Mouse (Mus musculus): Measurements from ENCODE around the gene Tas2r116. TPM values are rescaled to one million over a fixed set of nuclear protein-coding genes. Genes with fewer than 3 reads are reported as not detected.

The Tas2r116 gene
- not detected in 2 replicates for polyA plus RNA-seq (2015; fragmentation: Nextera tagmentation; extraction: Ambion mirVana)

DNA sequence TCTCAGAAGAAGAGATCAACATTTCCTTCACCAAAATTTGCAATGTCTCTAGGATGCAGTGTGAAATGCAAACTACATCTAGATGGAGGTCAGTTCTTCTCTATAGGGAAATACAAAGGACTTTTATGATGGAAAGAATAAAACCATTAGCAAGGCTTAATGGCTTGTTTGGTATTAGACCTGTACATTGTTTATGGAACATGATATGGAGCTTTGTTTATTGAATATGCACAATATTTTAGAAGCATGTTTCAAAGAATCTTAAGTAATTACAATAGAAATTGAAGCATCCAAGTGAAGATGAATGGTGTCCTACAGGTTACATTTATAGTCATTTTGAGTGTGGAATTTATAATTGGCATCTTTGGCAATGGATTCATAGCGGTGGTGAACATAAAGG is at the start of gene Tas2r116:
Gene Tas2r116 (plus strand): TSS at position 301 of the 400 bp plus-strand sequence.
- Histone ChIP-seq H3K9me3 (replicated peaks; ENCODE audit: control insufficient read depth, low read length) (no peaks in the 10 kb centered on the region), H3K4me1 (ENCODE audit: control insufficient read depth, insufficient read depth, low read length) (no peaks in the 10 kb centered on the region), H3K4me2 (ENCODE audit: low read depth, low read length) (no peak within 1 kb of the TSS), H3K4me3 (replicated peaks; ENCODE audit: low read length) (no peak within 1 kb of the TSS), H3K9ac (ENCODE audit: low read length) (no peak within 1 kb of the TSS), H3K36me3 (ENCODE audit: control insufficient read depth, insufficient read depth, low read length) (no peaks in the 10 kb centered on the region), H3K27me3 (ENCODE audit: control insufficient read depth, insufficient read depth, low read length) (no peaks in the 10 kb centered on the region), H3K27ac (ENCODE audit: low read length) (no peak within 1 kb of the TSS)
- 76% methylated on average over 1 of the region's 1 CpGs for WGBS
- no peak for ATAC-seq (ENCODE audit: insufficient read depth, low FRiP score)

DNA sequence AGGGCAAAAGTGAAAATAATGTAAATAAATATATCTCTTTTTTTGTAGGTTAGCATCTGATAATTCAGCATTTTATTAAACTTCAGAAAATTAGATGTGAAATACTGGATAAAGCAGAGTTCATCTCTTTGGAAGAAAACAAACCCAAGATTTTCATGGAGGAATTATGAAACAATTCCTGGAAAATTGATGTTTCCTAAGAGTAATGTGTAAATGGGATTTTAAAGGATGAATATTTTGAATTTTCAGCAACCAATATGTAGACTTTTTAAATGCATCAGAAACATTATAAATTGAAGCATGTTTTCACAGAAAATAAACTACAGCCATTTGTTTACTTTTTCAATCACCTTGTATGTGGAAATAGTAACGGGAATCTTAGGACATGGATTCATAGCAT is 8.4 kb upstream of the Tas2r116 start, which contains the start of gene Tas2r123:
Gene Tas2r123 (plus strand): TSS at position 301 of the 400 bp plus-strand sequence.
- Histone ChIP-seq H3K27ac (ENCODE audit: low read length) (no peak within 1 kb of the TSS), H3K36me3 (ENCODE audit: control insufficient read depth, insufficient read depth, low read length) (no peaks in the 10 kb centered on the region), H3K27me3 (ENCODE audit: control insufficient read depth, insufficient read depth, low read length) (no peaks in the 10 kb centered on the region), H3K4me2 (ENCODE audit: low read depth, low read length) (no peak within 1 kb of the TSS), H3K4me1 (ENCODE audit: control insufficient read depth, insufficient read depth, low read length) (no peaks in the 10 kb centered on the region), H3K9ac (ENCODE audit: low read length) (no peak within 1 kb of the TSS), H3K4me3 (replicated peaks; ENCODE audit: low read length) (no peak within 1 kb of the TSS), H3K9me3 (replicated peaks; ENCODE audit: control insufficient read depth, low read length) (no peaks in the 10 kb centered on the region)
- ATAC-seq (ENCODE audit: insufficient read depth, low FRiP score) = no peak
- WGBS = 66% methylated on average over 1 of the region's 1 CpGs

- no peak within 1 kb of the TSS for H3K9ac ChIP-seq (ENCODE audit: low read length)
- no peak for ATAC-seq (ENCODE audit: insufficient read depth, low FRiP score)
Measured at GRCm38 (mm10) chr6:132867708-132868107, 12.5 kb downstream of the Tas2r116 start, which contains the start of gene Tas2r110. Tas2r110 (plus strand) TSS chr6:132868008.

DNA sequence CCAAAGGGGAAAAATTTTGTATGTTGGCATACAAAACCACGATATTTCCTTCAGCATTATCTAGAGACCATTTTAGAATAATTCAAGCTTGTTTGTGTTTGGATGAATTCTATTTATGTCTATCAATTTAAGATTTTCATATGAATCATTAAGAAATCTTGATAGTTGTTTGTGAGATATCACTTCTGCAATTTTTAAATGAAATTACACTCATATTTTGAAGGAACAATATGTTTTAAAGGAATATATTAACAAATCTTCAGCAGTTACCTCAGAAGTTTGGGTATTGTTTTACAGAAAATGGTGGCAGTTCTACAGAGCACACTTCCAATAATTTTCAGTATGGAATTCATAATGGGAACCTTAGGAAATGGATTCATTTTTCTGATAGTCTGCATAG is 37.5 kb downstream of the Tas2r116 start, which contains the start of gene Tas2r113:
Gene Tas2r113 (plus strand): TSS at position 301 of the 400 bp plus-strand sequence.
- ATAC-seq (ENCODE audit: insufficient read depth, low FRiP score) = no peak
- Histone ChIP-seq H3K27me3 (ENCODE audit: control insufficient read depth, insufficient read depth, low read length) (no peaks in the 10 kb centered on the region), H3K27ac (ENCODE audit: low read length) (no peak within 1 kb of the TSS), H3K4me1 (ENCODE audit: control insufficient read depth, insufficient read depth, low read length) (no peaks in the 10 kb centered on the region), H3K4me3 (replicated peaks; ENCODE audit: low read length) (no peak within 1 kb of the TSS), H3K4me2 (ENCODE audit: low read depth, low read length) (no peak within 1 kb of the TSS), H3K9ac (ENCODE audit: low read length) (no peak within 1 kb of the TSS), H3K36me3 (ENCODE audit: control insufficient read depth, insufficient read depth, low read length) (no peaks in the 10 kb centered on the region), H3K9me3 (replicated peaks; ENCODE audit: control insufficient read depth, low read length) (no peaks in the 10 kb centered on the region)
- WGBS = 70% methylated on average over 1 of the region's 1 CpGs

More at GRCm38 (mm10) chr6:132867708-132868107, 12.5 kb downstream of the Tas2r116 start, which contains the start of gene Tas2r110:
- Histone ChIP-seq H3K4me3 (replicated peaks; ENCODE audit: low read length) (no peak within 1 kb of the TSS), H3K9me3 (replicated peaks; ENCODE audit: control insufficient read depth, low read length) (no peaks in the 10 kb centered on the region), H3K4me1 (ENCODE audit: control insufficient read depth, insufficient read depth, low read length) (no peaks in the 10 kb centered on the region), H3K27ac (ENCODE audit: low read length) (no peak within 1 kb of the TSS), H3K27me3 (ENCODE audit: control insufficient read depth, insufficient read depth, low read length) (no peaks in the 10 kb centered on the region), H3K36me3 (ENCODE audit: control insufficient read depth, insufficient read depth, low read length) (no peaks in the 10 kb centered on the region), H3K4me2 (ENCODE audit: low read depth, low read length) (no peak within 1 kb of the TSS)

Other genes with a start within 250 kb of the Tas2r116 start
- not detected in 2 replicates for gene A630073D07Rik, start 203.9 kb upstream of the Tas2r116 start, polyA plus RNA-seq (2015; fragmentation: Nextera tagmentation; extraction: Ambion mirVana)
- gene Tas2r120, start 198.5 kb upstream of the Tas2r116 start, polyA plus RNA-seq (2015; fragmentation: Nextera tagmentation; extraction: Ambion mirVana) = not detected in 2 replicates
- not detected in 2 replicates for gene Tas2r121, start 154.4 kb upstream of the Tas2r116 start, polyA plus RNA-seq (2015; fragmentation: Nextera tagmentation; extraction: Ambion mirVana)
- not detected in 2 replicates for gene Tas2r122, start 143.5 kb upstream of the Tas2r116 start, polyA plus RNA-seq (2015; fragmentation: Nextera tagmentation; extraction: Ambion mirVana)
- not detected in 2 replicates for gene Tas2r115, start 117.4 kb upstream of the Tas2r116 start, polyA plus RNA-seq (2015; fragmentation: Nextera tagmentation; extraction: Ambion mirVana)
- gene Tas2r124, start 100.7 kb upstream of the Tas2r116 start, polyA plus RNA-seq (2015; fragmentation: Nextera tagmentation; extraction: Ambion mirVana) = not detected in 2 replicates
- not detected in 2 replicates for gene Tas2r102, start 93.3 kb upstream of the Tas2r116 start, polyA plus RNA-seq (2015; fragmentation: Nextera tagmentation; extraction: Ambion mirVana)
- gene Tas2r136, start 77.3 kb upstream of the Tas2r116 start, polyA plus RNA-seq (2015; fragmentation: Nextera tagmentation; extraction: Ambion mirVana) = not detected in 2 replicates
- not detected in 2 replicates for gene Tas2r117, start 52.6 kb upstream of the Tas2r116 start, polyA plus RNA-seq (2015; fragmentation: Nextera tagmentation; extraction: Ambion mirVana)
- gene Tas2r123, start 8.3 kb upstream of the Tas2r116 start, polyA plus RNA-seq (2015; fragmentation: Nextera tagmentation; extraction: Ambion mirVana) = not detected in 2 replicates
- not detected in 2 replicates for gene Tas2r110, start 12.6 kb downstream of the Tas2r116 start, polyA plus RNA-seq (2015; fragmentation: Nextera tagmentation; extraction: Ambion mirVana)
- not detected in 2 replicates for gene Tas2r113, start 37.6 kb downstream of the Tas2r116 start, polyA plus RNA-seq (2015; fragmentation: Nextera tagmentation; extraction: Ambion mirVana)
- not detected in 2 replicates for gene Tas2r125, start 54.2 kb downstream of the Tas2r116 start, polyA plus RNA-seq (2015; fragmentation: Nextera tagmentation; extraction: Ambion mirVana)
- not detected in 2 replicates for gene Tas2r129, start 95.7 kb downstream of the Tas2r116 start, polyA plus RNA-seq (2015; fragmentation: Nextera tagmentation; extraction: Ambion mirVana)
- gene Tas2r131, start 102.5 kb downstream of the Tas2r116 start, polyA plus RNA-seq (2015; fragmentation: Nextera tagmentation; extraction: Ambion mirVana) = not detected in 2 replicates
- gene Tas2r109, start 125.5 kb downstream of the Tas2r116 start, polyA plus RNA-seq (2015; fragmentation: Nextera tagmentation; extraction: Ambion mirVana) = not detected in 2 replicates
- gene Tas2r103, start 181.7 kb downstream of the Tas2r116 start, polyA plus RNA-seq (2015; fragmentation: Nextera tagmentation; extraction: Ambion mirVana) = not detected in 2 replicates
- not detected in 2 replicates for gene Tas2r140, start 200.4 kb downstream of the Tas2r116 start, polyA plus RNA-seq (2015; fragmentation: Nextera tagmentation; extraction: Ambion mirVana)
- 74.9 and 82.3 TPM in 2 replicates for gene Smim10l1, start 249.5 kb downstream of the Tas2r116 start, polyA plus RNA-seq (2015; fragmentation: Nextera tagmentation; extraction: Ambion mirVana)